Mouse (Mus musculus) MEL (cell line): ENCODE results near the gene St6gal1. TPM values are rescaled to one million over a fixed set of nuclear protein-coding genes. Genes with fewer than 3 reads are reported as not detected.

ENCODE experiments used
- DNase-seq: peaks from one replicate; pipeline ENCODE4 v3.0.0; 2011; ENCODE audit warnings: low read depth, low spot score
- H3K27ac ChIP-seq: 2 replicates; pipeline ENCODE4 v1.5.1; 2012; ENCODE audit warnings: low read depth, mild to moderate bottlenecking, control low read depth, low read length, moderate library complexity; ENCODE audit not compliant: control insufficient read depth
- H3K27me3 ChIP-seq, 2 experiments: fragments of 150-350 bp in 1 of 2; sonication (generic) in 1 of 2; 2 replicates each; pipeline ENCODE4 v1.6.1; 2012; ENCODE audit warnings: low read length in 2 of 2, mild to moderate bottlenecking in 2 of 2, improper control_type of control experiment in 1 of 2, moderate library complexity in 1 of 2; ENCODE audit not compliant: insufficient read depth in 2 of 2, control insufficient read depth in 1 of 2
- H3K36me3 ChIP-seq, 2 experiments: 2 replicates each; pipeline ENCODE4 v1.6.1; 2012 to 2014; ENCODE audit warnings: low read length in 2 of 2, improper control_type of control experiment in 1 of 2, inconsistent platforms in 1 of 2, mild to moderate bottlenecking in 1 of 2; ENCODE audit not compliant: insufficient read depth in 2 of 2, control insufficient read depth in 1 of 2
- H3K4me1 ChIP-seq, 2 experiments: fragments of 150-350 bp in 1 of 2; sonication (generic) in 1 of 2; 2 replicates each; pipeline ENCODE4 v1.6.1; 2012; ENCODE audit warnings: low read length in 2 of 2, improper control_type of control experiment in 1 of 2, mild to moderate bottlenecking in 1 of 2; ENCODE audit not compliant: insufficient read depth in 2 of 2, control insufficient read depth in 1 of 2
- H3K4me3 ChIP-seq, 2 experiments: fragments of 150-350 bp in 1 of 2; sonication (generic) in 1 of 2; 2 replicates each; pipeline ENCODE4 v1.5.1; 2012; ENCODE audit warnings: low read depth in 2 of 2, low read length in 2 of 2, mild to moderate bottlenecking in 2 of 2, moderate library complexity in 2 of 2, control low read depth in 1 of 2, improper control_type of control experiment in 1 of 2; ENCODE audit not compliant: control insufficient read depth in 1 of 2, insufficient read depth in 1 of 2
- H3K79me2 ChIP-seq: 2 replicates; pipeline ENCODE4 v1.6.1; 2012; ENCODE audit warnings: mild to moderate bottlenecking, low read length, moderate library complexity; ENCODE audit not compliant: control insufficient read depth, poor library complexity, insufficient read depth
- H3K9ac ChIP-seq: 2 replicates; pipeline ENCODE4 v1.6.1; 2012; ENCODE audit warnings: low read depth, mild to moderate bottlenecking, control low read depth, low read length, moderate library complexity; ENCODE audit not compliant: control insufficient read depth, poor library complexity, severe bottlenecking
- H3K9me3 ChIP-seq: fragments of 150-350 bp; sonication (generic); replicated peaks from 2 replicates; pipeline ENCODE4 v1.6.1; 2012; ENCODE audit warnings: mild to moderate bottlenecking, low read length, improper control_type of control experiment, moderate library complexity; ENCODE audit not compliant: insufficient read depth
- CTCF ChIP-seq, 3 experiments: IDR thresholded peaks in 2 of 3; conservative IDR thresholded peaks in 1 of 3; 2 replicates each; pipeline ENCODE4 v1.5.1; 2011 to 2012; ENCODE audit warnings: low read length in 3 of 3, low read depth in 2 of 3, mild to moderate bottlenecking in 2 of 3, improper control_type of control experiment in 1 of 3, inconsistent platforms in 1 of 3, mixed read lengths in 1 of 3, moderate library complexity in 1 of 3; ENCODE audit not compliant: control insufficient read depth in 1 of 3, insufficient read depth in 1 of 3, poor library complexity in 1 of 3, severe bottlenecking in 1 of 3
- GATA1 ChIP-seq: IDR thresholded peaks from 2 replicates; pipeline ENCODE4 v1.6.1; 2011; ENCODE audit warnings: low read depth, low read length, improper control_type of control experiment
- HCFC1 ChIP-seq: IDR thresholded peaks from 2 replicates; pipeline ENCODE4 v1.6.1; 2012; ENCODE audit warnings: low read depth, mild to moderate bottlenecking, inconsistent platforms, low read length, improper control_type of control experiment, moderate library complexity
- JUND ChIP-seq: IDR thresholded peaks from 2 replicates; pipeline ENCODE4 v1.6.1; 2011; ENCODE audit warnings: low read depth, mild to moderate bottlenecking, improper control_type of control experiment, low read length
- KAT2A ChIP-seq: conservative IDR thresholded peaks from 2 replicates; pipeline ENCODE4 v1.6.1; 2012; ENCODE audit warnings: low read depth, low read length, improper control_type of control experiment, inconsistent platforms
- MAFK ChIP-seq: IDR thresholded peaks from 2 replicates; pipeline ENCODE4 v1.6.1; 2011; ENCODE audit warnings: low read depth, mild to moderate bottlenecking, low read length, improper control_type of control experiment, borderline replicate concordance
- MAX ChIP-seq: IDR thresholded peaks from 2 replicates; pipeline ENCODE4 v1.6.1; 2011; ENCODE audit warnings: low read length, improper control_type of control experiment
- MYB ChIP-seq: IDR thresholded peaks from 2 replicates; pipeline ENCODE4 v1.6.1; 2011; ENCODE audit warnings: mild to moderate bottlenecking, low read depth, low read length, improper control_type of control experiment
- NELFE ChIP-seq: IDR thresholded peaks from 2 replicates; pipeline ENCODE4 v1.6.1; 2011; ENCODE audit warnings: low read depth, low read length, improper control_type of control experiment
- POLR2A ChIP-seq, 2 experiments: IDR thresholded peaks; 2 replicates each; pipeline ENCODE4 v1.6.1; 2011 to 2012; ENCODE audit warnings: low read length in 2 of 2, mild to moderate bottlenecking in 2 of 2, control low read depth in 1 of 2, improper control_type of control experiment in 1 of 2, low read depth in 1 of 2, moderate library complexity in 1 of 2; ENCODE audit not compliant: control insufficient read depth in 1 of 2, insufficient read depth in 1 of 2, poor library complexity in 1 of 2
- POLR2AphosphoS2 ChIP-seq: IDR thresholded peaks from 2 replicates; pipeline ENCODE4 v1.6.1; 2011; ENCODE audit warnings: low read length, improper control_type of control experiment
- RAD21 ChIP-seq: IDR thresholded peaks from 2 replicates; pipeline ENCODE4 v1.6.1; 2011; ENCODE audit warnings: mild to moderate bottlenecking, low read depth, low read length, improper control_type of control experiment
- RCOR1 ChIP-seq: IDR thresholded peaks from 2 replicates; pipeline ENCODE4 v1.6.1; 2012; ENCODE audit warnings: low read depth, mild to moderate bottlenecking, inconsistent platforms, low read length, improper control_type of control experiment
- SIN3A ChIP-seq: IDR thresholded peaks from 2 replicates; pipeline ENCODE4 v1.6.1; 2012; ENCODE audit warnings: low read length, improper control_type of control experiment, inconsistent platforms
- SMC3 ChIP-seq: IDR thresholded peaks from 2 replicates; pipeline ENCODE4 v1.6.1; 2011; ENCODE audit warnings: low read depth, low read length, improper control_type of control experiment
- TBP ChIP-seq: IDR thresholded peaks from 2 replicates; pipeline ENCODE4 v1.8.0; 2011; ENCODE audit warnings: low read depth, low read length, improper control_type of control experiment
- TCF12 ChIP-seq: IDR thresholded peaks from 2 replicates; pipeline ENCODE4 v1.6.1; 2014; ENCODE audit warnings: low read depth, mild to moderate bottlenecking, inconsistent platforms, low read length, improper control_type of control experiment, moderate library complexity
- USF1 ChIP-seq: IDR thresholded peaks from 2 replicates; pipeline ENCODE4 v1.6.1; 2014; ENCODE audit warnings: low read depth, mild to moderate bottlenecking, inconsistent platforms, low read length, improper control_type of control experiment, moderate library complexity
- USF2 ChIP-seq, 2 experiments: IDR thresholded peaks; 2 replicates each; pipeline ENCODE4 v1.6.1; 2011 to 2012; ENCODE audit warnings: improper control_type of control experiment in 2 of 2, low read length in 2 of 2, borderline replicate concordance in 1 of 2, inconsistent platforms in 1 of 2, low read depth in 1 of 2, mild to moderate bottlenecking in 1 of 2; ENCODE audit not compliant: insufficient read depth in 1 of 2
- ZKSCAN1 ChIP-seq: IDR thresholded peaks from 2 replicates; pipeline ENCODE4 v1.6.1; 2012; ENCODE audit warnings: low read depth, mild to moderate bottlenecking, inconsistent platforms, low read length, improper control_type of control experiment, moderate library complexity
- ZMIZ1 ChIP-seq: IDR thresholded peaks from 2 replicates; pipeline ENCODE4 v1.6.1; 2012; ENCODE audit warnings: low read depth, mild to moderate bottlenecking, inconsistent platforms, low read length, improper control_type of control experiment, moderate library complexity
- ZNF384 ChIP-seq: IDR thresholded peaks from 2 replicates; pipeline ENCODE4 v1.6.1; 2012; ENCODE audit warnings: low read depth, mild to moderate bottlenecking, inconsistent platforms, low read length, improper control_type of control experiment
- polyA plus RNA-seq, 2 experiments: library from polyadenylated mRNA; stranded (reverse) in 1 of 2; unstranded in 1 of 2; fragments of >175 nt in 1 of 2; fragments of >200 nt in 1 of 2; gene quantifications; 2 replicates each; pipeline versions ENCODE4 v1.2.1 to v1.2.4; 2012; ENCODE audit warnings: low replicate concordance in 2 of 2, low read depth in 1 of 2; ENCODE audit not compliant: insufficient read length in 2 of 2, insufficient read depth in 1 of 2, missing spikeins in 1 of 2
- total RNA-seq: library from RNA; depleted of rRNA; stranded (reverse); fragments of 300-350 nt; gene quantifications from 2 replicates; pipeline ENCODE4 v1.2.3, GENCODE M21; 2012

The St6gal1 gene
- total and polyA plus RNA-seq, 3 experiments: not detected

DNA sequence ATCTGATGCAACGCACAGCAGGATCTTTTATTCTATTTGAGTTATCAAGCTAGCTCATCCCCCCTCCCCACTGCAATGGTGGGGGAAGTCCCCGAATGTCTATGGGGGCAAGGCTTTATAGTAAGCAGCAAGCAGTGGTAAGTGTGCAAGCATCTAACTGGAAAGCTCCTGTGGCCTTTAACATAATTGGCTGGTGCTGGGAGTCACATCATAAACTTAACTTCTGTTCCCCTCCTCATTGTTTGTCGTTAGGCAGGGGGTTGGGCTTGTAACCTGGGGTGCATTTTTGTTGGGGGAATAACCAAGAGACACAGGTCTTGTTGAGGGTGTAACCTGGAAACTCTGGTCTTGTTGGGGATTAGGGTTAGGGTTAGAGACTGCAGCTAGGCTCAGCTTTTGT is 3.9 kb downstream of the St6gal1 start:
- no peaks in the 10 kb centered on the region for H3K79me2 ChIP-seq
- no peak overlapping the region for H3K4me3 ChIP-seq
- no peaks in the 10 kb centered on the region for H3K4me1 ChIP-seq
- no peak overlapping the region for H3K9ac ChIP-seq
- H3K27me3 ChIP-seq: no peaks in the 10 kb centered on the region; a peak in 1 of 4 replicates
- no peak for TF ChIP-seq KAT2A
- TF ChIP-seq NELFE: no peak
- no peak for TF ChIP-seq MYB
- H3K36me3 ChIP-seq: no peaks in the 10 kb centered on the region
- DNase-seq: no peak
- H3K27ac ChIP-seq: no peak overlapping the region
- no peaks in the 10 kb centered on the region for H3K9me3 ChIP-seq

DNA sequence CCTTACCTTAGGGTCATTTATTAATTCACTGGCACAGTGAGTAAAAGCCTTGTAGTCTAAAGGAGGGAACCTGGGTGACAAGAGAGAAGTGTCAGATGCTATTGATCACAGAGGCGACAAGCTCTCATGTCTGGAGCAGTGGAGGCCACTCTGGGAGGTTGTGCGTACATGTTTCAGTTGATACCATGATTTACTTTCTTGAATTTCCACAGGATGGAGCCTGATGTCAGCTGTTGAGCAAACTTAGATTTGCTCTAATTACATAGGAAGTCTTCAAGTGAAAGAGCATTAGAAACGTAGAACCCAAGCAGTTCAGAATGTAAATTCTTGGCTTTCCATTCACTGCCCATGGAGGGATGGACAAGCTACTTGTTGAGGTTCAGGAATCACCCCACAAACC is 5.4 kb downstream of the St6gal1 start:
- no peaks in the 10 kb centered on the region for H3K9me3 ChIP-seq

DNA sequence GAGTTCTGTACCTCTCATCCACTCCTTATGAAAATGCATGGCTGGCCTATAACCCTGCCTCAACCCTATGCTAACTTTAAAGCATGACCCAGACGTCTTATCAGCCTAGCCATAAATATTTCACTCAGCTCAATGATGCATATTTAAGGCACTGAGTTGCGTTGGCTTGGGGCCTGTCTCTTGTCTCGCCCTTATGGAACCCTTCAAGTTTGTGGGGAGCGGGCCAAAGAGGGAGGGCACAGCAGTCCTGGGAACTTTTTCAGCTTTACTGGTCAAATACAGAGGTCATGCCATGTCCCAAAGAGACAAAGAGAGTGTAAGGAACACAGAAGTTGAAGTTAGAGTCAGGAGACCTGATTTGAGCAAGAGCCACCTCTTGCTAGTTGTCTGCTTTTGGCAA is 6.6 kb downstream of the St6gal1 start:
- Histone ChIP-seq H3K36me3 (no peaks in the 10 kb centered on the region), H3K27ac (no peak overlapping the region), H3K9me3 (no peaks in the 10 kb centered on the region), H3K9ac (no peak overlapping the region), H3K4me3 (no peak overlapping the region), H3K79me2 (no peaks in the 10 kb centered on the region), H3K4me1 (no peaks in the 10 kb centered on the region), H3K27me3 (no peaks in the 10 kb centered on the region; a peak in 2 of 4 replicates)
- TF ChIP-seq TCF12: no peak
- TF ChIP-seq GATA1: no peak
- no peak for TF ChIP-seq ZMIZ1
- no peak for TF ChIP-seq USF1
- no peak for TF ChIP-seq ZNF384
- no peak for TF ChIP-seq POLR2A (IDR thresholded peaks at IDR 0.05; ENCODE audit: control insufficient read depth in 1 of 2, insufficient read depth in 1 of 2, low read depth in 1 of 2, low read length in 2 of 2, poor library complexity in 1 of 2)
- no peak for TF ChIP-seq POLR2AphosphoS2
- no peak for DNase-seq

More for the DNA sequence above, 5.4 kb downstream of the St6gal1 start:
- Histone ChIP-seq H3K36me3 (no peaks in the 10 kb centered on the region), H3K27ac (no peak overlapping the region)
- TF ChIP-seq USF2 (IDR thresholded peaks at IDR 0.05; ENCODE audit: borderline replicate concordance in 1 of 2, insufficient read depth in 1 of 2, low read depth in 1 of 2, low read length in 2 of 2): no peak
- TF ChIP-seq RAD21: no peak
- TF ChIP-seq SMC3: no peak
- TF ChIP-seq ZKSCAN1: no peak
- TF ChIP-seq TBP: no peak
- no peak for TF ChIP-seq RCOR1
- no peak for TF ChIP-seq CTCF (IDR thresholded peaks at IDR 0.05 in 2 of 3, conservative IDR thresholded peaks at IDR 0.05 in 1 of 3; ENCODE audit: control insufficient read depth in 1 of 3, insufficient read depth in 1 of 3, low read depth in 2 of 3, low read length in 3 of 3, poor library complexity in 1 of 3, severe bottlenecking in 1 of 3)
- no peak for TF ChIP-seq MAX
- no peak for TF ChIP-seq JUND
- TF ChIP-seq SIN3A: no peak
- TF ChIP-seq HCFC1: no peak
- no peak for TF ChIP-seq MAFK
- TF ChIP-seq, all 39 proteins: peak for 0
- H3K79me2 ChIP-seq: no peaks in the 10 kb centered on the region
- no peak overlapping the region for H3K4me3 ChIP-seq
- no peaks in the 10 kb centered on the region; a peak in 1 of 4 replicates for H3K27me3 ChIP-seq
- H3K9ac ChIP-seq: no peak overlapping the region
- DNase-seq: no peak
- H3K4me1 ChIP-seq: no peaks in the 10 kb centered on the region
